Mouse (Mus musculus) cerebellum, adult 18-20 months (tissue): ENCODE results near the gene Ano10.

ENCODE experiments used
- DNase-seq, 2 experiments: peaks; one replicate each; pipeline ENCODE4 v3.0.0; 2021

The Ano10 gene

DNA sequence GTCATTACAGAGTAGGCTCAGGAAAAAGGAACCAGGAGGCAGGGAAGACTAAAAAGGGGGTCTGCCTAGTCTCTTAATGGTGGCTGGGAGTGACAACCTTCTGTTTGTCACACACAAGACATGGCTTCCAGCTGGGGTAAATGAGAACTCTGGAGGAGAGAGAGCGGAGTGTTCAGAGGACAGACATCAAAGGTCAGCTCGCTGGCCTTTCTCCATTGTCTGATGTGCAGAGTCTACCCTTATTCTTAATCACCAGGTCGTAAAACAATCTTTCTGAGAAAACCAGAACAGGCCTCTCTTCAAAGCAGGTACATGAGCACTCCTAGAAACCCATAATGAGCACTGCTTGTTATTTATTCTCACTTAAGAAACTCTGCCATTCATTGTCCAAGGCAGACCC is 5.8 kb downstream of the Ano10 start:
- DNase-seq = no peak

DNA sequence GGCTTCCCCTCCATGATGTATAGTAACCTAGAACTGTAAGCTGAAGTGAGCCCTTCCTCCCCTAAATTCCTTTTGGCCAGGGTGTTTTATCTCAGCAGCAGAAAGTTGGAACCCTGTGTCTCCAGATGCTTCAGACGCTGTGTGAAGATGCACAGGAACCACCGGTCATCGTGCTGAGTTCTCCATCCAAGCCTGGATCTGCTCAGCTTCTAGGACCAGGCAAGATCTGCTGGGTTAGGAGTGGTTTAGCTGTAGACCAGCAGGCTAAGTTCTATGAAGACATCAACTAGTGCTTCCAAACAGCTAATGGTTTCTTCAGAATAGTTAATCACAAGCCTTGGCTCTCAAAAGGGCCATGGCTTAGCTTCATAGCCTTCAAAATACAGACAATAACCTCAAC is 6.7 kb downstream of the Ano10 start:
- DNase-seq = no peak

DNA sequence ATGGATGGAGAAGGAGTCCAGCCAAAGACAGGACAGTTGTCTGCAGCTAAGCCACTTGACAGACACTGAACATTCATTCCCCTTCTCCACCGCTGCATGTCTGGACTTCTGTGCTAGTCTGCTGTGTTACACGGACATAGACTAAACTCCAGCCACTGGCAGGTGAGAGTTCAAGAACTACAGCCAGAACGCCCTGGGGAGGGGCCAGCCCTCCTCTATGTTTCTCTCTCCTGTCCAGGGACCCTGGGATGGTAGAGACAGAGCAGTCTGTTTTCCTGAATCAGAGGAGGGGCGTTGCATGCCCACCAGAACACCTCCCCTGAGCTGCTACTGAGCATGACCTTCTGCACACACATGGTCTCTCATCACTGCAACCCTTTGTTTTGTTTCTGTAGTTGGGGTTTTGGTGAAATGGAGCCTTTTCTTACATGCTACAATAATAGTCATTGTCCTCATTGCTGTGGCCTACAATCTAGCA is 8.4 kb downstream of the Ano10 start:
- DNase-seq = no peak

DNA sequence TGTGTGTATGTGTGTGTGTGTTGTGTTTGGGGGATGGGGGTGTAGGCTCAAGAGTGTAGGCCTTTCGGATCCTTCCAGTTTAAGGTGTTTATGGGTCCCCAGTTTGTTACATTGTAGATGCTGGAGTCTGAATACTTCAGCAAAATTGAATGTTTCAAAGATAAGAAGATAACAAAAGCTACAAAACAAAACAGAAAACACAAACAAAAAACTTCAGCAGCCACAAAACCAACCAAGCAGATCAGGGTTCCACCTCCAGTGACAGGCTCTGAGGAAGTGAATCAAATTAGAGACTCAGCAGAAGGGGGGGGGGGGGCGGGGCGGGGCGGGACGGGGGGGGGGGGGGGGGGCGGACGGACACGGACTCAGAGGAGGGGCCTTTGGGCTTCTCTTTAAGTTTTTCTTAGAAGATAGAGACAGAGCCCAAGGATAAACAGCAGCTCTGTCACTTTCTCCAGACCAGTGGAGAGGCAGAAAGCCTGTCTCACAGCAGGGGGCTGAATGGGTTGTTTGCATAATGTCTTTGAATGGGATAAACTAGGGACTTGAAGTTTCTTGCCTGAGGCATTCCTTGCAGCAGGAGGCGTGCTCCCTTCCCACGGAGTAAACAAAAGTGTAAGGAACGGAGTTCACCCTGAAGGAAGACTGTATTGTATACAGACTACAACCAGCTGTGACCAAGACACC is 8.9 kb downstream of the Ano10 start:
- DNase-seq = no peak

DNA sequence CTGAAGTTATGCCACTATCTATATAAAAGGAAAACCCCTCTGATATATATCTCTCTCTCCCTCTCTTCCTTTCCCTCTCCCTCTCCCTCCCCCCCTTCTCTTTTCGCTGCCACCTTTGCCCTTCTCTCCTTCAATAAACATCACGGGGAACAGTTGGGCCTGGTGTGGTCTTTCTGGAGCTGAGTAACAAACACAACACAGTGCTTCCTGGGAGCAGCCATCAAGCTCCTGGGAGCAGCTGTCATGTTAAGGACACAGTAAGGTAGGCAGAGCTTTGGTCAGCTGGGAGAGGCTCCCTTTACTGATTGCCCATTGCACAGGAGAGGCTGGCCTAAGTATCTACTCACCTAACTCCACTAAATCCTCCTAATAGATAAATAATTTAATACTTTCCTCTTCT is 9.5 kb downstream of the Ano10 start:
- DNase-seq = no peak

DNA sequence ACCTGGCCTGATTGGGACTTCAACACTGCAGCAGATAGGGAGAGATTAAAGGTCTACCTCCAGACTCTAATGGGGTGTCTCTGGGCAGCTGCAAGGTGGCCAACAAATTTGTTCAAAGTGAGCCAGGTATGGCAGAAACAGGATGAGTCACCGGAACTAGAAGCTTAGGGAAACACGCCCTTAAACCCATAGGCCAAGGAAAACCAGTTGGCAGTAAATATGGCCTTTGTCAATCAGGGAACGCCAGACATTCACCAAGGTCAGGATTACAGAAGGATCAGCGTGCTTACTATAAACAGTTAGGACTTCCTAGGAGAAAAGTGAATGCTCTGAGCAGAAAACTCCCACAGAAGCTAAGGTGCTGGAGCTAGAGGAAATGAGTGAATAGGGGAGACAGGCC is 13.2 kb downstream of the Ano10 start:
- DNase-seq = no peak

DNA sequence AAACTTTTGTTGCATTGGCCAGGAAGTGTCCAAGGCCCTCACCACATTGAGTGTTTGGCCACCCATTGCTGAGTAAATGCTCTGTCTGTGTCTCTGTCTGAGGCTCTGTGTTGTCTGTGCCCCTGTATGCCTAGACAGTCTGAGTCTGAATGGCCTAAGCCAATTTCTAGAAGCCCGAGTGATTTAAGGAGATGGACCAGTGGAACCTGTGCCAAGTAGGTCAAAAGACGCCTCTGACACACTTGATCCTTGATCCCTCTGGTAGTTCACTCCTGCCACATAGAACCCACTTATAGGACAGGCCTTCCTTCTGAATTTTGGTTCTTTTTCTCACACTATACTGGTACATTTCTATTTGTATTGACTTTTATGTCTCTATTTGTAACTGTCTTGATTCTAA is 17.6 kb downstream of the Ano10 start:
- DNase-seq = no peak

DNA sequence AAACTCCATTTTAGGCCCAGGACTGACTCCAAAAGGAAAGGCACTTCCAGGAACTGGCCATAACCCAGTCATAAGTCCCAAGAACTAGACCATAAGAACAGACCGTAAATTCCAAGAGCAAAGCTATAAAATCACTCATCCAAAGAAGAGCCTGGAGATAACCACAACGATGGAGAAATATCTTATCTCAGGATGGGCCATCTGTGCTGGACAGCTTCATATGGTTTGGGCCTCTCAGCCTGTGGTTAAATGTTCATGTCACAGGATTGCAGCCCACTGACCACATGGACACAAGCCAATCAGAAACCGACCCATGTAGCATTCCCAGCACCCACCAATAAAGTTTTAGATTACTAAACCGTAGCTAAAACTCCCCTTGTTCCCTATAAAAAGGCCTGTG is 18.1 kb downstream of the Ano10 start:
- DNase-seq = no peak

DNA sequence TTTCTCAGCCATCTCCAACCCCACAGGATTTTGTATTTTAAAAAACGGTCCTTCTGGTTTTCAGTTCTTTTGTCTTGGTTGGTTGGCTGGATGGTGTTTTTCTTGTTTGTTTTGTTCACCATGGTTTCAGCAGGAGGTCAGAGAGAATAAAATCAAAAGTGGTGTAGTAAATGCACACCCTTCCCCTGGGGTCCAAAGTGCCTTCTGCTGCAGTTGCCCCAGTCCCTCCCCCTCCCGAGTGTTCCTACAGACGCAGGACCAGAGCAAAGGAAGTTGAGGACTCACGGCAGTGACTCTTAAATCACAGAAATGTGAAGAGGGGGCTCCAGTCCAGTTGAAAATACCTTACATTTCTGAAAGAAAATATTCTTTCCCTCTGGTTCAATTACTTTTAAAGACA is 19.9 kb downstream of the Ano10 start:
- no peak for DNase-seq

DNA sequence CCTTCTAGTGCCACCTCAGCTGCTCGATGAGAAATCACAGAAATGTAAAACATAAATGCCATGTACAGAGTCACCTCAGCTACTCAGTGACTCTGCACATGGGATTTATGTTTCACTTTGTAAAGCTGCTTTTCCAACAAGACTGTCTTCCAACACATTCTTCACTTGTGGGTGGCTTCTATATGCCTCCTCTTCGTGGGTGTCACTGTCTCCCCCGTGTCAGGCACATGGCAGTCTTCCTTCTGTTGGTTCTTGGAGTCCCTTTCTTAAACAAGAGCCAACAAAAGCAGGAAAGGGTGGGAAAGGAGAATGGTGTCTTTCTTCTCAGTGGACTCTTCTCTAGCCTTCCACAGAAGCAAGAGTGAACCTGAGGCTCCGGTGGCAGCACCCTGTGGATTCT is 20.3 kb downstream of the Ano10 start:
- no peak for DNase-seq

DNA sequence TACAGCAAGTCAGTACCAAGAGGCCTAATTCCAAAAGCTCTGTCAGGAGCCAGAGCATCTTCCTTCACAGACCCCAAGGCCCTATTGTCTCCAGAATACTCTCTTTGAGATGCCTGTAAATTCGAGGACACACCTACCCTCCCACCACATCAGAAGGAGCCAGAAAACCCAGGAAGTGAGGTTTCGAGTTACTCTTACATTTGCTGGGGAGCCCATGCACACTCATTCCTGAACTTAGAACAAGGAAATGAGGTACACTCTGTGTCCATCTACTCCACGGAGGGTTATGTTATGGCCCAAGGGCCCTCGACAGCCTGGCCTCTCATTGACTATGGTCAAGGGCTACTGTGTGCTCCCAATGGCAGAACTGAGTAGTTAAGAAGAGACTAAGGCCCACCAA is 22.4 kb downstream of the Ano10 start:
- no peak for DNase-seq

DNA sequence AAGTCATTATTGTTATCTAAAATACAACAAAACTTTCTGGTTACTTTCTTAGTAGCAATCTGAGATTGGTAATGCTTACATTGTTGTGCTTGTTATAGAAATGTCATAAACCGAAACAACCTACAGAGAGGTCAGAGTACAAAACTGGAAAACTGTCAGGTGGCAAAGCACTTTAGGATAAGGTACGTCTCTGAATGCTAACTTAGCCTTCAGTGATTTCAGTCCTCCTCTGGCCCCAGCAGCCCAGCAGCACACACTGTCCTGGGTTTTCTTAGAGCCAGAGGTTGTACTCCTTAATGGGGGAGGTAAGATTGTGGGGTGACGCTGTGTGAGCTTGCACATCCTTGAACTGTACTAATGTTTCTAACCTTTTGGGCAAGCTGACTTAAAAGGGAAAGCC is 22.9 kb downstream of the Ano10 start:
- DNase-seq = no peak

DNA sequence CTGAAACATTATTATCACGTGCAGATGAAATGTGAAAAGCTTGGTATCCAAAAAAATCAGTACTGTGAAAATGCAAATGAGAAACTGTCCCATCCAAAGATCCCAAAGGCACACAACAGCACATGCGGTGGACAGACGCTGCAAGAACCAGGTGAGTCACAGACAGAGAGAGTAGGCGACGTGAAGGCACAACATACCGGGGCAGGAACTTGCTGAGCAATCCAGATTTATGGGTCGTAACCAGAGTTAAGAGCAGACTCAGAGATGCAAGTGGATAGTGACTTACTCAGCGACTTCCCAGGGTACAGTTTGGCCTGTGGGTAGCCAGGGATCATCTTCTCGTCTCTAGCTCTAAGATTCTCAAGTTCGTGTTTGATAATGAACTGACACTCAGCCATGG is 23.3 kb downstream of the Ano10 start:
- no peak for DNase-seq

DNA sequence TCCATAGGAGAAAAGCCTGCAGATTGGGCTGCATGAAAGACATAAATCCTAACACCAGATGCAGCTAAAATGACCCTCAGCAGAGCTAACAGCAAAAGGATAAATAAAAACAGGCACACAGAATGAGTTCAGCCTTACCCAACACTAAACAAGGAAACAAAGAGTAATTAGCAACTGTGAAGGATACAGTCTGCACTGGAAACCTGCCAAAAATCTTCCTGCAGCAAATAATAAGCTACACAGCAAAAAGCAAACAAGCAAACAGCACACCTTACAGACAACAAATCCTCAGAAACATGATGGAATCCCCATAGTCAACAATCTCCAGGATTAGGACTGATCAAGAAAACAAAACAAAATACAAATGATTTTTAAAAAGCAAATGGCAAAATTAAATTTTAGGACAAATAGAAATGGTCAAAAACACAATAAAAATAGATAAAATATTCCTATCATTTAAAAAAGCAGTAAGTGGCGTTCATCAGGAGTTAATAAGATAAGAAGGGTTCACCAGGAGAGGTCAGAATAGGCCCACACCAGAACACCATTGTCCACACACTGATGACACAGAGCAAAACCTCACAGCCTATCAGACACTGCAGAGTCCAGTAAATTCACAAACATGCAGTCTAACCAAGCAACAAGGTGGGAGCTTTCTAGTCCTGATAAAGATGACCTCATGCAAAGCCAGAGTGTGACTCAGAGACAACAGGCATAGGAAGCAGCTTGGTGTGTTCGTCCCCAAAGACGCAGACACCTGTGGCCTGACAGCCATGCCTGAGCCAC is 24.8 kb downstream of the Ano10 start:
- DNase-seq = no peak

DNA sequence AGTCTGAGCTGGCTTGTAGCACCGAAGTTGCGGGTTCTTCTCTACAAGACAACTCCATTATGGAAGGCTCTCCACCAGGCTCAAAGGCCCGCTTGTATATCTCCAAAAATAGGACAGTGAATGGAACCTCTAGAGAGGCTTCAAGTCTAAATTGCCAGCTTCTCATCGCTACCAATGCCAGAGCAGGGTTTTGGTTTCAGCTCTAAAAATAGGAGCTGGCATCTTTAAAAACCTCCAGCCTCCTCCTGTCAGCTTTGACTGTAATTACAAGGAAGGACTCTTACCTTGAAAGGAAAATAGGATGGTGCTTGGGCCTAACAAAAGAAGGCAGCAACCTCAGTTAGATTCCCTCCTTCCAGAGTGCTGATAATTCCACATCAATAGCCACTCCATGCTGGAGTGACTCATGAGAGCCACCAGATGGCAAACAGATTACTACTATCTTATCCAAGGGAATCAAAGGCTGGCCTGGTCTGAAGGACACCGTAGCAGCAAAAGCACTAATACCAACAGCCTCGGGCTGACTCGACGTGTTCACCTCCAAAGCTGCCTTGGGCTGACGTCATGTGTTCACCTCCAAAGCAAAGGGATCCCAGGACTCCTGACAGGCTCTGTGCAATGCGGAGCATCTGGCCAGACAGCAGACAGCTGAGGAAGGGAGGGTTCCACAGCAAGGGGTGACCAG is 28.6 kb downstream of the Ano10 start:
- no peak for DNase-seq

DNA sequence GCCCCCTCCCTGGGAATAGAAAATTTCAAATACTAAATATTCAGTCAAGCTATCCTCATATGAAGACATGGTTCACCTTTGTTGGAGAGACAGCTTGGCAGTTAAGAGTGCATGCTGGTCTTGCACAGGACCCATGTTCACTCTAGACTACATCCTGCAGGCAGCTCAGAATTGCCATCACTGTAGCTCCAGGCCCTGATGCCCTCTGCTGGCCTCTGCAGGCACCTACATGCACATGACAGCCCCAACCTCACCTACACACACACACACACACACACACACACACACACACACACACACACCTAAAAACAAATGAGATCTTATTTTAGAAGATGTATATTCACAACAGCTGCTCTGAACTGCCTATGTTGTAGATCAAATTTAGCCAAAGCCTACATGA is 31.1 kb downstream of the Ano10 start:
- no peak for DNase-seq

DNA sequence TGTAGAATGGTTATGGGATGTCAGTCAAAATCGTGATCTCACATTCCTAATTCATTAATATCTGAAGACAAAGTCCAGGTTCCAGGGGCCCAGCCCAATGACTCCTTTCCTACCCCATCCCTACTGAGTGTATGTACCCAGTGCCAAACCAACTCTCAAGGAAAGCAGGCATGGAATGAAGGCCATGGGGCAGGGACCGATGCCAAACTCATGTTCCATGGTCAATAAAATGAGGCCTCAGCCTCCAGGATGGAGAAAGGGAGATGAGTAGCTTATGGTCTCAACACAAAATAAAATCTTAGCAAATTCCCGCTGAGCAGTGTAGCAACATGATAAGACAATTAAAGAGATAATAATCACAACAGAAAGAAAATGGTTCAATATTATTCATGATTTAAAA is 39.8 kb downstream of the Ano10 start:
- DNase-seq = no peak

DNA sequence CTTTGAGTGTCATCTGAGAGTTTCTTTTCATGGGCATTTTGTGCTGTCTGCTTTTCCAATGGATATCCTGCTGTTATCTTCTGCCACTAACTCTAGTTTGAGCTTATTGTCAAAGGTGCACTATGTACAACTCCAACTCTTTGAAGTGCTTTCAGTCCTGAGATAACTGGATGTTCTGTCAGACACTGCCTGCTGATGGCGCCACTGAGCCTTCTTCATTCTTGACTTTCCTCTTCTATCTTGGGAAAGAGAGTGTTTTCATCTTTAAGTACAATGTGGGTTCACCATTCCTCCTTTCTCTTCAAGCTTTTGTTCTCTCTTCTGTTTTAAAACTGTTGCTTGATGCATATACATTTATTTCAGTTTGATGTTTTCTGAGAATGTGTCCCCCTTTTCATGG is 42.1 kb downstream of the Ano10 start:
- DNase-seq = no peak

DNA sequence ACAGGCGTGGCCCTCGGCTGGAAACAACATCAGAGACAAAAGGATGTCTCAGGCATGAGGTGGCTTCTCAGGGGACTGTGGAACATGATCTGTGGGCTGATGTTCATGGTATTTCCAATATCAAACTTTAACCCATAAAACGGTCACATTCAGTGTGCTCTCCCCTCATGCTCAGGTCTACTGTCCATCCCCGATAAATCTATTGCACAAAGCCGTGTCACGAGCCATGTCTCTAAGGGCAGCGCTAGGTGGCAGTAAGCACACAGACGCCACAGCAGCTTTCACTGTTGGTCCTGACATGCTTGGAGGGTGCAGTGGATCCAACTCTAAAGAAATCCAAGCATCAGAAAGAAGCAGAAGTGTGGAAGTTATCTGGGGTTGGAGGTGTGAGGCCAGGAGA is 46.1 kb downstream of the Ano10 start:
- peak; percentile 53 to 55 for DNase-seq

DNA sequence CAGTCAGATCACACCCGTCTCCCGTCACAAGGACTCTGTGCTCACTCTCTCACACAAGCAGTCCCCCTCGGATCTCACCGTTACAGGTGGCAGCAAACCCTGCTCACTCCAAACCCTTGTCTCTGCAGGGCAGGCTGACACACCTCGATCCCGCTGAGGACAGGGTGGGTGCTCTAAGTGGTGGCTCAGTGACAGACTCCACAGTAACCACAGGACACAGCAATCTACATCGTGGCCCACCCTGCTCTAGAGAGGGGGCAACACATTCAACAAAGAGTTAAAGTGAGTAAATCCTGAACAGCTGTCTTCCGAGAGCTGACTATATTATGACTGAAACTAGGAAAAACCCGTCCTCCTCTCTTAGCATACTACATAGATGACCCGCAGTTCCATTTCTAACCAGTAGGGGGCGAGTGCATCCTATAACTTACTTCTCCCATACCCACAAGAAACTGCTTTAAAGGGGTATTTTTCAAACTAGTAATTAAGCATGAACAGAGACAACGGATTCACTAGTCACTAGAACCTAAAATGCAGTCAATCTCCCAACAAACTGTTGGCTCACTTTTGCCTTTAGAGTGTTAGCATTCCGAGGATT is 46.7 kb downstream of the Ano10 start:
- DNase-seq = peak; percentile 75 to 82

DNA sequence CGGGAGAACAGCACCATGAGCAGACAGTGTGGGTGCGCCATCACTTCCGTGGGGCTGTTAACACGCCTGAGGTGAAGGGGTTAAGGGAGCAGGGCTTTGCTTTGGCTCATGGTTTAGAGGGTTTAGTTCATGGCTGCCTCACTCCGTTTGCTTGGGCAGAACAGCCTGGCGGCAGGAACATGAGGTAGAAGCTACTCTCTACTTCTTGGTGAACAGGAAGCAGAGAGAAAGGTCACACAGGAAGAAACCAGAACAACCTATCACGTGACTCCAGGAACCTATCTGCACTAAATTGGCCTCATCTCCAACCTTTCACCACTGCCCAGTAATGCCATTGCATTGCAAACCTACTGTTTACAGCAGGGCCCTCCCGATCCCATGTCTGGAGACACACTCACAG is 48.3 kb downstream of the Ano10 start:
- DNase-seq = no peak

DNA sequence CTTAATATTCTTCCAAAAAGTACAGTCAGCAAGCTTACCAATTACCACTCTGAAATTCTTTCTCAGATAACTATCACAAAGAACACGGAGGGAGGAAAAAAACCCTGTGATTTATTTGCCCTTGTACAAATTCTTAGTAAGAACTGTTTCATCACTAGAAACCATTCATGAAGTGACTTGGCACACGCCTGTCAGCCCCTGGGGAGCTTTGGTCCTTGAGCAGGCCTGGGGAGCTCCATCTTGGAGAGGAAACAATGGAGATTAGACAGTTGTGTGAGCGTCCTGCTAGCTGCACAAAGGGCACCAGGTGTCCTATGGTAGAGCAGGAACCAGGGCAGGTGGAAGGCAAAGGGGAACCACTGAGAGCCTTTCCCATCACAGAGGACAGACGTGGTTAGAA is 48.8 kb downstream of the Ano10 start:
- DNase-seq = no peak

DNA sequence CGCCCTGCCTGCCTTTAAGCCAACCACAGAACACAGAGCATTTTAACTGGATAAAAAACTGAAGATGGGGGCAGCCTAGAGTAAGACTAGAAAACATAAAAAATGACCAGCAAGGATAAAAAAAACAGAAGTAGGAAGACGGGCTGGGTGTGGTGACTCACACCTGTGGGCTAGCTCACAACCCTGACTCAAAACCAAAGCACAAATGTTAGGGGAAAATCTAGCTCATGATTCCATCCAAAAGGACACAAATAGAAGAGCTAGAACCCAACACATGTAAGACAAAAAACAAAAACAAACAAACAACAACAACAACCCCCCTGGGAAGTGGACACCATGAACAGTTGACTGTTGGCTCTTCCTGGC is 49.4 kb downstream of the Ano10 start:
- DNase-seq = no peak
